Mouse (Mus musculus) myocyte (in vitro differentiated cells): Measurements from ENCODE around the gene Axin1.

Source experiments
- E2F4 ChIP-seq: IDR thresholded peaks from one replicate; pipeline ENCODE4 v1.6.1; 2011; ENCODE audit warnings: mild to moderate bottlenecking, control low read depth, moderate library complexity; ENCODE audit not compliant: insufficient read depth
- MAX ChIP-seq: IDR thresholded peaks from one replicate; pipeline ENCODE4 v1.6.1; 2011; ENCODE audit warnings: low read depth, mild to moderate bottlenecking, control low read depth
- MYOD1 ChIP-seq, 3 experiments: IDR thresholded peaks; one replicate each; pipeline ENCODE4 v1.6.1; 2011; ENCODE audit warnings: control low read depth in 2 of 3, low read depth in 2 of 3, mild to moderate bottlenecking in 2 of 3, moderate library complexity in 1 of 3; ENCODE audit not compliant: insufficient read length in 2 of 3, control insufficient read depth in 1 of 3
- MYOG ChIP-seq, 3 experiments: IDR thresholded peaks; one replicate each; pipeline ENCODE4 v1.6.1; 2011; ENCODE audit warnings: control low read depth in 2 of 3, low read depth in 2 of 3, mild to moderate bottlenecking in 2 of 3; ENCODE audit not compliant: insufficient read length in 2 of 3, control insufficient read depth in 1 of 3, insufficient read depth in 1 of 3
- POLR2A ChIP-seq: IDR thresholded peaks from one replicate; pipeline ENCODE4 v1.6.1; 2011; ENCODE audit warnings: low read depth, mild to moderate bottlenecking, control low read depth, moderate library complexity; ENCODE audit not compliant: insufficient read length
- TCF12 ChIP-seq: IDR thresholded peaks from one replicate; pipeline ENCODE4 v1.6.1; 2011; ENCODE audit warnings: mild to moderate bottlenecking, control low read depth; ENCODE audit not compliant: poor library complexity, insufficient read depth, severe bottlenecking
- TCF3 ChIP-seq: IDR thresholded peaks from one replicate; pipeline ENCODE4 v1.6.1; 2011; ENCODE audit warnings: low read depth, control low read depth; ENCODE audit not compliant: insufficient read length
- USF1 ChIP-seq: IDR thresholded peaks from one replicate; pipeline ENCODE4 v1.6.1; 2011; ENCODE audit warnings: low read depth, mild to moderate bottlenecking, control low read depth, moderate library complexity

DNA sequence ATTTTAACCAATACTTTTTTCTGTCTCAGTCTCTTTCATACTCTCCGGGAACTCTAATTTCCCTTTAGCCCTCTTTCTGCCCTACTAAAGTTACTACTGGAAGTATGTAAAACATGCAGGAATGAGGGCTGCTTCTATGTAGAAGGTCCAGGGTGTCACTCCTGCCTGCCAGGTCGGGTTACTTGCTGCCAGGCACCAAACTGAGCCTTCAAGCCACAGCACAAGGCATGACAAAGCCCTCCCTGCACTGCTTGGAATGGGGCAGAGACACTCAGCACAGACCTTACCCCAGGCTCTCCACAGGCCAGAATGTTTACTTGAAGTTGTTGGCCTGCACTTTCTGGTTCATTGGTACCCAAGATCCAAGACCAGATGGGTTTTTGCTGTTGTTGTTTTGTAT, 38.3 kb upstream of the Axin1 start:
- TF ChIP-seq MAX: no peak
- no peak for TF ChIP-seq E2F4
- TF ChIP-seq MYOG (IDR thresholded peaks at IDR 0.05; ENCODE audit: control insufficient read depth in 1 of 3, insufficient read depth in 1 of 3, insufficient read length in 2 of 3, low read depth in 2 of 3): no peak
- no peak for TF ChIP-seq POLR2A
- TF ChIP-seq MYOD1 (IDR thresholded peaks at IDR 0.05; ENCODE audit: control insufficient read depth in 1 of 3, insufficient read length in 2 of 3, low read depth in 2 of 3): no peak
- no peak for TF ChIP-seq USF1
- TF ChIP-seq TCF12: no peak
- no peak for TF ChIP-seq TCF3
